Mouse (Mus musculus) forebrain, embryonic 10.5 days (tissue): Measurements from ENCODE around the gene Olfr323. TPM values are rescaled to one million over a fixed set of nuclear protein-coding genes. Genes with fewer than 3 reads are reported as not detected.

Experiments
- DNase-seq: peaks from one replicate; pipeline ENCODE4 v3.0.0-alpha.2; 2017; ENCODE audit warnings: low spot score; ENCODE audit errors: extremely low spot score
- H3K27ac ChIP-seq: fragments of 300-500 bp; sonication (generic); 2 replicates; pipeline ENCODE4 v1.5.1; 2016; ENCODE audit warnings: mild to moderate bottlenecking
- H3K27me3 ChIP-seq: fragments of 300-500 bp; sonication (generic); 2 replicates; pipeline ENCODE4 v1.6.1; 2016; ENCODE audit warnings: mild to moderate bottlenecking; ENCODE audit not compliant: poor library complexity, severe bottlenecking
- H3K36me3 ChIP-seq: fragments of 300-500 bp; sonication (generic); replicated peaks from 2 replicates; pipeline ENCODE4 v1.6.1; 2016; ENCODE audit warnings: mild to moderate bottlenecking, moderate library complexity
- H3K4me1 ChIP-seq: fragments of 300-500 bp; sonication (generic); 2 replicates; pipeline ENCODE4 v1.6.1; 2016
- H3K4me3 ChIP-seq: fragments of 300-500 bp; sonication (generic); 2 replicates; pipeline ENCODE4 v1.5.1; 2016; ENCODE audit warnings: mild to moderate bottlenecking, moderate library complexity
- H3K9me3 ChIP-seq: fragments of 300-500 bp; sonication (generic); 2 replicates; pipeline ENCODE4 v1.6.1; 2016; ENCODE audit warnings: mild to moderate bottlenecking, moderate library complexity
- WGBS: fragments of 180-500 bp; shearing (Covaris S2); methylation state at CpG from one replicate; pipeline ENCODE4 v1.1.7; 2016; 5-methylcytosine and 5-hydroxymethylcytosine counted together
- polyA plus RNA-seq: library from polyadenylated mRNA; unstranded; fragments of >200 nt; fragmentation: Nextera tagmentation; extraction: Ambion mirVana; gene quantifications from 2 replicates; pipeline ENCODE4 v1.2.1, GENCODE M21; 2016

Gene Olfr323
- not detected in 2 replicates for polyA plus RNA-seq

GRCm38 (mm10) chr11:58630401-58630800 is at the start of gene Olfr323:
Olfr323 (minus strand) TSS chr11:58630501.
- Histone ChIP-seq H3K4me1 (no peaks in the 10 kb centered on the region), H3K27ac (no peak within 1 kb of the TSS), H3K9me3 (no peaks in the 10 kb centered on the region), H3K36me3 (no peaks in the 10 kb centered on the region), H3K4me3 (no peak within 1 kb of the TSS), H3K27me3 (no peaks in the 10 kb centered on the region)
- DNase-seq, result no peak
- 76% methylated on average over 5 of the region's 5 CpGs for WGBS

DNA sequence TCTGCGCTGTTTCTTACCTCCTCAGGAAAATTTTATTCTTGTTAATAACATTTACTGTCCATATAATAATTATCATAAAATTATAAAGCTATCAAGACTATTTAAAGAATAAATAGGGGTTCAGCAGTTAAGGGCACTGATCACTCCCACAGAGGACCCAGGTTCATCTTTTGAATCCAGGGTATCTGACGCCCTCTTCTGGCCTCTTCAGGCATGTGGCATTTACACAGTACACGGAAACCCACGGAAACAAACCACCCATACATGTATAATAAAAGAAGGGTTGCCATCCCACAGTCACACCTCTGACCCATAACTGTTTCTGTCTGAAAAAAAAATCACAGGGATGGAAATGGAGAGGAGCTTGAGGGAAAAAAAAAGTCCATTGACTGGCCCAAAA is 41.5 kb upstream of the Olfr323 start:
- DNase-seq, result no peak
- WGBS, result 52% methylated on average over 4 of the region's 4 CpGs

GRCm38 (mm10) chr11:58669252-58669651 is 39.0 kb upstream of the Olfr323 start:
- H3K27me3 ChIP-seq, result no peaks in the 10 kb centered on the region
- no peak overlapping the region for H3K27ac ChIP-seq
- H3K4me3 ChIP-seq, result no peak overlapping the region
- H3K4me1 ChIP-seq, result no peaks in the 10 kb centered on the region
- no peak for DNase-seq
- no peaks in the 10 kb centered on the region for H3K9me3 ChIP-seq
- no peaks in the 10 kb centered on the region for H3K36me3 ChIP-seq

More for the DNA sequence above, 41.5 kb upstream of the Olfr323 start:
- Histone ChIP-seq H3K27ac (no peak overlapping the region), H3K27me3 (no peaks in the 10 kb centered on the region), H3K4me1 (no peaks in the 10 kb centered on the region), H3K36me3 (no peaks in the 10 kb centered on the region), H3K4me3 (no peak overlapping the region), H3K9me3 (no peaks in the 10 kb centered on the region)

- Histone ChIP-seq H3K27me3 (no peaks in the 10 kb centered on the region), H3K4me3 (no peak within 1 kb of the TSS), H3K9me3 (no peaks in the 10 kb centered on the region), H3K4me1 (peaks cover 6% of the 10 kb centered on the region; the same call in 1 of the 2 replicates), H3K27ac (no peak within 1 kb of the TSS), H3K36me3 (no peaks in the 10 kb centered on the region)
- WGBS, result 88% methylated on average over 4 of the region's 4 CpGs
- no peak for DNase-seq
Observed at GRCm38 (mm10) chr11:58658596-58658995, 28.3 kb upstream of the Olfr323 start, which contains the start of gene Olfr322. Olfr322 (plus strand) TSS chr11:58658782.

GRCm38 (mm10) chr11:58655151-58655550 is 24.9 kb upstream of the Olfr323 start:
- no peak overlapping the region for H3K4me3 ChIP-seq
- H3K9me3 ChIP-seq, result no peaks in the 10 kb centered on the region
- H3K27me3 ChIP-seq, result no peaks in the 10 kb centered on the region
- peaks cover 6% of the 10 kb centered on the region; the same call in 1 of the 2 replicates for H3K4me1 ChIP-seq
- WGBS, result 91% methylated on average over 3 of the region's 3 CpGs
- H3K36me3 ChIP-seq, result no peaks in the 10 kb centered on the region
- no peak overlapping the region for H3K27ac ChIP-seq
- DNase-seq, result no peak

GRCm38 (mm10) chr11:58643350-58643749 is 13.0 kb upstream of the Olfr323 start:
- Histone ChIP-seq H3K36me3 (no peaks in the 10 kb centered on the region), H3K4me3 (no peak overlapping the region), H3K4me1 (peaks cover 12% of the 10 kb centered on the region), H3K9me3 (no peaks in the 10 kb centered on the region), H3K27ac (no peak overlapping the region), H3K27me3 (peaks cover 37% of the 10 kb centered on the region)
- peak; percentile 39 for DNase-seq
- WGBS, result 44% methylated on average over 6 of the region's 6 CpGs

- H3K9me3 ChIP-seq, result no peaks in the 10 kb centered on the region
- peaks cover 41% of the 10 kb centered on the region for H3K27me3 ChIP-seq
- no peak for DNase-seq
- H3K4me3 ChIP-seq, result no peak overlapping the region
- 87% methylated on average over 13 of the region's 13 CpGs for WGBS
- H3K36me3 ChIP-seq, result no peaks in the 10 kb centered on the region
- H3K27ac ChIP-seq, result no peak overlapping the region
- H3K4me1 ChIP-seq, result peaks cover 14% of the 10 kb centered on the region
Observed at GRCm38 (mm10) chr11:58641638-58642358, 11.5 kb upstream of the Olfr323 start.

- no peak for DNase-seq
- Histone ChIP-seq H3K4me1 (peaks cover 14% of the 10 kb centered on the region), H3K27ac (peak overlapping the region; percentile 79), H3K36me3 (no peaks in the 10 kb centered on the region), H3K4me3 (peak overlapping the region; percentile 59), H3K9me3 (no peaks in the 10 kb centered on the region), H3K27me3 (peaks cover 41% of the 10 kb centered on the region)
- 28% methylated on average over 14 of the region's 14 CpGs for WGBS
Observed at GRCm38 (mm10) chr11:58641057-58641456, 10.8 kb upstream of the Olfr323 start.

GRCm38 (mm10) chr11:58640272-58640867 is 10.1 kb upstream of the Olfr323 start, which contains the start of gene Trim58:
Trim58 (plus strand) TSS chr11:58640465.
- DNase-seq, result peak; percentile 28
- Histone ChIP-seq H3K36me3 (no peaks in the 10 kb centered on the region), H3K4me3 (peak within 1 kb of the TSS; percentile 59), H3K27ac (peak within 1 kb of the TSS; percentile 79), H3K9me3 (no peaks in the 10 kb centered on the region), H3K27me3 (peaks cover 41% of the 10 kb centered on the region), H3K4me1 (peaks cover 14% of the 10 kb centered on the region)
- 5% methylated on average over 34 of the region's 34 CpGs for whole genome bisulfite sequencing

DNA sequence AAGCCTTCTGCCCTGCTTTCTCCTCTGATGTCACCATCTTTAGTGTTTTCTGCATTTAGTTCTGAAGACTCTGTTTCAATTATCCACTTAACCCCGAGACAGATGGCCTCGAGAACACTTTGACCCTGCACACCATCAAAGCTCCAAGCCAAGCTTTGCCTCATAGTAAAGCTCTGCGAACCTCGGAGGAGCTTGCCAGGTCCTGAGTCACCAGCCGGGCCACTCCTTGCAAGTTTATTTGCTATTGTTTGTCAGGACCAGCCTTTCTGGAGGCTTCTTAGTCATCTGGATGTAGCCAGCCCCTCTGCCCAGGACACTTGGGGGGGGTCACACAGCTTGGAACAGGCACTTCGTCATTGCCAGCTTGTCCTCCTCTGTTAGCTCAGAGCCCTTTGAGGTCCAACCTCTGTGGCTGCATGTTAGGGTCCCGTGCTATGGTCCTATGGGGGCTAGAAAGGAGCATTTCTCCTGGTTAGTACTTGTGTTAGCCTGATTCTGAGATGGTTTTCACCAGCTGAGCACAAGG is 7.9 kb upstream of the Olfr323 start:
- 61% methylated on average over 7 of the region's 7 CpGs for WGBS

GRCm38 (mm10) chr11:58636376-58636977 is 6.2 kb upstream of the Olfr323 start:
- H3K27ac ChIP-seq, result no peak overlapping the region
- H3K4me1 ChIP-seq, result peaks cover 14% of the 10 kb centered on the region
- H3K9me3 ChIP-seq, result no peaks in the 10 kb centered on the region
- peak; percentile 48 for DNase-seq
- H3K4me3 ChIP-seq, result no peak overlapping the region
- H3K36me3 ChIP-seq, result no peaks in the 10 kb centered on the region
- WGBS, result 25% methylated on average over 3 of the region's 4 CpGs
- peaks cover 33% of the 10 kb centered on the region for H3K27me3 ChIP-seq

More for the DNA sequence above, 7.9 kb upstream of the Olfr323 start:
- no peak overlapping the region for H3K4me3 ChIP-seq
- no peaks in the 10 kb centered on the region for H3K36me3 ChIP-seq
- H3K4me1 ChIP-seq, result peaks cover 14% of the 10 kb centered on the region
- H3K27me3 ChIP-seq, result peaks cover 41% of the 10 kb centered on the region
- no peak for DNase-seq
- no peaks in the 10 kb centered on the region for H3K9me3 ChIP-seq
- no peak overlapping the region for H3K27ac ChIP-seq

DNA sequence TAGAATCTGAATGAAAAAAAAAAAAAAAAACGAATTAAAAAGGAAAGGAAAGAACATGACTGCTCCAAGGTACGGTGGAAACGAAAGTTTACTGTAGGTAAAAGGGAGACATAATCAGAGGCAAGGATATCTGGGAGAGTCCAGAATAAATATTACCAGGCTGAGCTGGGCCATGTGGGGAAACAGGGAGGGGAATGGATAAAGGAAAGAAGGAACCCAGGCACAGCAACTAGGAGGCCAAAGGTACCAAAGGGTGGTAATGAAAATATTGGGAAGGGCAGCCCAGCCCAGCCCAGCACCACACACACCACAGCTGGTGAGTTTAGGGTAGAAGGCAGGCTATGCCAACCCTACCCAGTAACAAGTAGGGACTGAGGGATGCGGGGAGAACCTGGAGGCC is 4.6 kb upstream of the Olfr323 start:
- 74% methylated on average over 4 of the region's 4 CpGs for WGBS
- no peaks in the 10 kb centered on the region for H3K9me3 ChIP-seq
- H3K27me3 ChIP-seq, result peaks cover 17% of the 10 kb centered on the region
- no peaks in the 10 kb centered on the region for H3K36me3 ChIP-seq
- peaks cover 3% of the 10 kb centered on the region; the same call in 1 of the 2 replicates for H3K4me1 ChIP-seq
- no peak for DNase-seq
- no peak overlapping the region for H3K27ac ChIP-seq
- no peak overlapping the region for H3K4me3 ChIP-seq
